Mouse (Mus musculus): ENCODE data around the gene Dnaja4.

DNA sequence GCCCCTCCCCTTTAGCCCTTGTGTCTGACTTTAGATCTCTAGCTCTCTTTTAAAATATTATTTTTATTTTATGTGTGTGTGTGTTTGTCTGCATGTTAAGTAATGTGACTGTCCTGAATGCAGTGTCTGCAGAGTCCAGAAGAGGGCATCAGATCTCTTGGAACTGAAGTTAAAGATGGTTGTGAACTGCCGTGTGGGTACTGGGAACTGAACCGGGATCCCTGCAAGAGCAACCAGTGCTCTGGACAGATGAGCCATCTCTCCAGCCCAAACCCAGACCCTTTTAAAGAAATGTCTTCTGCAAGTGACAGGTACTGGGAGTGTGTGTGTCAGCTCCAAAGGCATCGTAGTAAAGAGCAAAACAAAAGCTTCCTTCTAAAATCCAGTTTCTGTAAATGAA lies 32.6 kb upstream of the Dnaja4 start:
- TF ChIP-seq POLR2A (IDR thresholded peaks at IDR 0.05; ENCODE audit: low read depth, low read length) (no peak), CTCF (IDR thresholded peaks at IDR 0.05; ENCODE audit: borderline replicate concordance, insufficient read depth, low read length) (no peak)

Data from embryonic fibroblast, embryonic 13.5 days (primary cell).